Mouse (Mus musculus) right cerebral cortex, postnatal 14 days (tissue): ENCODE measurements around the gene Scn10a.

ENCODE experiments used
- DNase-seq: peaks from one replicate; pipeline ENCODE4 v3.0.0; 2022

Scn10a gene

GRCm38 (mm10) chr9:119574366-119574765 is 144.8 kb downstream of the Scn10a start:
- no peak for DNase-seq

- DNase-seq: no peak
Measured at GRCm38 (mm10) chr9:119573009-119573408, 146.1 kb downstream of the Scn10a start.

DNA sequence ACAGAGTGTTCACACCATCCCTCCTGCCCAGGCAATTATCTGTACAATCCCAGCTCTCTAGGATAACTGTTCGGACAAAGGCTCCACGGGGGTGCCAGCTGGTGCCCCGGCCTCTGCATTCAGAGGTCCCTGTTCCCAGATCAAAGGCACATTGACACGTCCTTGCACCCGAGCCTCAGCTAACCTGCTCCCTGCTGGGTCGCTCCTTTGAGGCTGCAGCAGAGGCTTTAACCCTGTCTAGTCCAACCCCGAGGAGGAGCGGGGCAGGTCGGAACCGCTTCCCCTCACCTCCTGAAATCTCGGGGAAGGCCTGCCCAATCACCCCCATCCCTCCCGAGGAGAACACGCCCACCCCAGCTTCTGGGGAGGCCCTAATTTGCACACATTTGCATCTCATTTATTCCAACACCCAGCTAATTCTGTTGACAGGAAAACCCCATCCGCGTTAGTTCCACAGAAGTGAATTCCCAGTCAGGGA is 147.7 kb downstream of the Scn10a start:
- DNase-seq: no peak

- DNase-seq: no peak
Measured at GRCm38 (mm10) chr9:119570652-119571051, 148.5 kb downstream of the Scn10a start.

- no peak for DNase-seq
Measured at GRCm38 (mm10) chr9:119568732-119569131, 150.4 kb downstream of the Scn10a start.

GRCm38 (mm10) chr9:119567800-119568199 is 151.3 kb downstream of the Scn10a start:
- DNase-seq: no peak

- DNase-seq: no peak
Measured at GRCm38 (mm10) chr9:119566214-119566613, 152.9 kb downstream of the Scn10a start.

DNA sequence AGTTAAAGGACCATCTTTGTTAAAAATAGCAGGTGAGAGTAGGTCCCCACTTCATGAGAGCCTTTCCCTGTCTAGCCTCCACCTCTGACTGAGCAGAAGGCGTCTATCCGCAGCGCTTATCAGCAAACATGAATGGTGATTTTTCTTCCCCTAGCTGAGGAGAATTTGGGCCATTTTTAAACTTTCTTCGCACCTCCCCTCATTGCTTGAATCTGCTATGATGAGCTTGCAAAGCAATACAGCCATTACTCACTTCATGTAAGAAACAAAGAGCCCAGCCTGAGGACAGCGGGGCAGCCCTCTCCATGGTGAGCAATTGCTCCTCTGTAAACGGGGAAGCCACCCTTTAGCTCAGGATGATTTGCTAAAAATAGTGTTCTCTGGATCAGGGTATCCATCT is 154.3 kb downstream of the Scn10a start:
- no peak for DNase-seq

DNA sequence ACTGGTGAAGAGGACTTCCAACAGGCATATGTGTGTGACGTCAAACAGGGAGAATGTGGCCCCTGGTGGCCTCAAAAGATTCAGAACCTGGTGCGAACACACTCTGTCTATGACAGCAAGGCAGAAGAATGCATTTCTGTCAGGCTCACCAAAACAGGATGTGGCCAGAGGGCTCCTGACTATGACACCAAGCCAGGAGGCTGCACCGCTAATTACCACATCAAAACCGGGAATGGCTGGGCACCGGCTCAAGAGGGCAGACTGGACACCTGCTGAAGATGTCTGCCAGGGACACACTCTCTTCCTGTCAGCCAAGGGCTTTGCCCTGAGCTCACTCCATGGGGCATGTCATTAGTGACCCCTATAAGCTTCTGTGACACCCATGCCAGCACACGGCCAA is 155.5 kb downstream of the Scn10a start:
- DNase-seq: no peak

GRCm38 (mm10) chr9:119562256-119562655 is 156.9 kb downstream of the Scn10a start:
- no peak for DNase-seq

DNA sequence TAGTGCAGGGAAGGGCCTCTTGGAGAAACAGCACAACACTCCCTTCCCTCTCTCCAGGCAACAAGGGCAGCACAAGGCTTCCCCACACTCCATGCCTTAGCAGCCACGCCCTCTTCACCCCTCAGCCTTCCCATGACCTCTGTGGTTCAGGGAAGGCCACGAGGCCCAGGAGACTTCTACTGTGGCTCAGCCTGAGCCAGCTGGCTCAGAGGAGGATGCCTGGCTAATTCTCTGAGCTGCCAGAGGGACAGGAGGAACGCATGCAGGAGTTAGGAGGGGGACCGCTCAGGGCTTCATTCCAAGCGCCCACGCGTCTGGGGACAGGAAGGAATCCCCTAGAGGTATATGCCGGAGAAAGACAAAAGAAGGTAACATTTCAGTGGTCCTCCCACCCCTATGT is 157.4 kb downstream of the Scn10a start:
- DNase-seq: peak; percentile 45

- no peak for DNase-seq
Measured at GRCm38 (mm10) chr9:119559537-119560276, 159.4 kb downstream of the Scn10a start.
